Mouse (Mus musculus) gastrocnemius, adult 18-20 months (tissue): ENCODE measurements at regions not wholly inside any gene's neighbourhood (a gene's known extent, or its start where the extent isn't known, plus 50 kb on each side); places are given as distances from the start of the nearest gene placed in this dataset.

ENCODE experiments used
- DNase-seq: peaks from one replicate; pipeline ENCODE4 v3.0.0; 2021; ENCODE audit warnings: low spot score

GRCm38 (mm10) chr4:124446615-124447014, 164.0 kb downstream of the 3100002H09Rik start:
- no peak for DNase-seq

- no peak for DNase-seq
These were observed 166.9 kb downstream of the 3100002H09Rik start for GRCm38 (mm10) chr4:124443613-124444108.

GRCm38 (mm10) chr4:124443130-124443503, 167.5 kb downstream of the 3100002H09Rik start:
- DNase-seq = no peak

GRCm38 (mm10) chr4:124442491-124443129, 168.0 kb downstream of the 3100002H09Rik start:
- no peak for DNase-seq

GRCm38 (mm10) chr4:124441737-124442487, 168.7 kb downstream of the 3100002H09Rik start:
- DNase-seq = no peak

- DNase-seq = no peak
These were observed 175.6 kb downstream of the 3100002H09Rik start for GRCm38 (mm10) chr4:124435040-124435434.

- no peak for DNase-seq
These were observed 176.3 kb downstream of the 3100002H09Rik start for GRCm38 (mm10) chr4:124434059-124435039.

- no peak for DNase-seq
These were observed 177.1 kb downstream of the 3100002H09Rik start for GRCm38 (mm10) chr4:124433506-124433905.

- no peak for DNase-seq
These were observed 179.4 kb downstream of the 3100002H09Rik start for GRCm38 (mm10) chr4:124431193-124431592.

GRCm38 (mm10) chr4:124428844-124429243, 181.8 kb downstream of the 3100002H09Rik start:
- no peak for DNase-seq

- no peak for DNase-seq
These were observed 188.2 kb downstream of the 3100002H09Rik start for GRCm38 (mm10) chr4:124422406-124422805.

- DNase-seq = no peak
These were observed 192.2 kb downstream of the 3100002H09Rik start for GRCm38 (mm10) chr4:124418431-124418830.

GRCm38 (mm10) chr4:124417176-124417575, 193.4 kb downstream of the 3100002H09Rik start:
- DNase-seq = no peak

GRCm38 (mm10) chr4:124416266-124416665, 194.3 kb downstream of the 3100002H09Rik start:
- DNase-seq = no peak

- DNase-seq = no peak
These were observed 196.2 kb downstream of the 3100002H09Rik start for GRCm38 (mm10) chr4:124414386-124414785.

- no peak for DNase-seq
These were observed 201.3 kb downstream of the 3100002H09Rik start for GRCm38 (mm10) chr4:124409279-124409678.

- DNase-seq = no peak
These were observed 208.5 kb downstream of the 3100002H09Rik start for GRCm38 (mm10) chr4:124402075-124402474.

GRCm38 (mm10) chr4:124400741-124401140, 209.9 kb downstream of the 3100002H09Rik start:
- no peak for DNase-seq

- DNase-seq = no peak
These were observed 210.4 kb downstream of the 3100002H09Rik start for GRCm38 (mm10) chr4:124400136-124400675.

GRCm38 (mm10) chr4:124398354-124398753, 212.2 kb downstream of the 3100002H09Rik start:
- no peak for DNase-seq

- DNase-seq = no peak
These were observed 213.9 kb downstream of the 3100002H09Rik start for GRCm38 (mm10) chr4:124396566-124397283.
